Mouse (Mus musculus): ENCODE data around the gene Galk1. TPM values are rescaled to one million over a fixed set of nuclear protein-coding genes. Genes with fewer than 3 reads are reported as not detected.

Galk1 gene
- polyA plus RNA-seq, 1 experiment, result 238 TPM

- peak overlapping the region; percentile 29 for H3K4me3 ChIP-seq (replicated peaks)
- no peaks in the 10 kb centered on the region for H3K9me3 ChIP-seq
- H3K27me3 ChIP-seq (replicated peaks), result no peaks in the 10 kb centered on the region
- H3K4me1 ChIP-seq, result peaks cover 59% of the 10 kb centered on the region
- no peak for TF ChIP-seq GATA1 (IDR thresholded peaks at IDR 0.05; ENCODE audit: borderline replicate concordance, low read length)
- no peak for TF ChIP-seq FLI1 (IDR thresholded peaks at IDR 0.05; ENCODE audit: low read length)
- peaks cover 57% of the 10 kb centered on the region for H3K36me3 ChIP-seq (replicated peaks; ENCODE audit: low read length)
Observed at GRCm38 (mm10) chr11:116034584-116034983, 22.1 kb upstream of the Galk1 start.

- no peak for TF ChIP-seq GATA1 (IDR thresholded peaks at IDR 0.05; ENCODE audit: borderline replicate concordance, low read length)
- TF ChIP-seq FLI1 (IDR thresholded peaks at IDR 0.05; ENCODE audit: low read length), result no peak
- Histone ChIP-seq H3K9me3 (no peaks in the 10 kb centered on the region), H3K27me3 (replicated peaks) (no peaks in the 10 kb centered on the region), H3K4me3 (replicated peaks) (peak overlapping the region; percentile 92), H3K4me1 (peaks cover 65% of the 10 kb centered on the region), H3K36me3 (replicated peaks; ENCODE audit: low read length) (peaks cover 28% of the 10 kb centered on the region)
Observed at GRCm38 (mm10) chr11:116030898-116031845, 18.7 kb upstream of the Galk1 start.

DNA sequence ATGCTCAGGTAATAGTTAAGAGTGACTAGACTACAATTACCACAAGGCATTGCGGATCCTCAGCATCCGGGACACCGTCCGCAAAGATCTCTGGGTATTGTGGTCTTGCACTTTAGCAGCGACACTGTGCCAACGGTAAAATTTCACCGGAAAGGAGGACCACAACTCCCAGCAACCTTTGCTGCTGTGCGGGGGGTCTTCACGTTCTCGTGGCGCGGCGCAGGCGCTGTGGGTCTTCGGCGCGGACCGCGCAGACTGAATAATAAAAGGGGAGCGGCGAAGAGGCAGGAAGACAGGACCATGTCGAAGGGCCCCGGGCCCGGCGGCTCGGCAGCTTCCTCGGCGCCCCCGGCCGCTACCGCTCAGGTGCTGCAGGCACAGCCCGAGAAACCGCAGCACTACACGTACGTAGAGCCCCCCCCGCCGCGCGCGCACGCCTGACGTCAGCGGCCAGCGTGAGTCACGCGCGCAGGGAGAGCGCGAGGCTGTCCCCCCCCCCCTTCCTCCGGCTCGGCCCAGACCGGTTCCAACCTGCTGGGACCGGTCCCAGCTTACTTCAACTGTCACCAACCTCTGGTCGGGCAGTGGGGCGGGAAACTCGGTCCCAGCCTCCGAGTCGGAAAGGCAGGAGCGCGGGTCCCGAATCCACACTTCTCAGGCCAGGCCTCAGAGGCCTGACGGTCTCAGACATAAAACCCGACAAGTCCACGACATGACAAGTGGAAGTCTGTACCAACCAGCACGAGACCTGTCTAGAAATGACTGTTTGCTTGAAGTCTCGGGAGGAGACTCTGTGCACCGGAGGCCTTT lies 17.8 kb upstream of the Galk1 start, which contains the start of gene Unk:
TSS of gene Unk (plus strand) at position 235 of the 810 bp plus-strand sequence.
- TF ChIP-seq FLI1 (IDR thresholded peaks at IDR 0.05; ENCODE audit: low read length), result no peak
- TF ChIP-seq GATA1 (IDR thresholded peaks at IDR 0.05; ENCODE audit: borderline replicate concordance, low read length), result no peak
- Histone ChIP-seq H3K27me3 (replicated peaks) (no peaks in the 10 kb centered on the region), H3K4me1 (peaks cover 67% of the 10 kb centered on the region)

GRCm38 (mm10) chr11:116029086-116029865 lies 16.8 kb upstream of the Galk1 start:
- Histone ChIP-seq H3K36me3 (replicated peaks; ENCODE audit: low read length) (peaks cover 20% of the 10 kb centered on the region), H3K9me3 (no peaks in the 10 kb centered on the region), H3K4me3 (replicated peaks) (peak overlapping the region; percentile 92), H3K4me1 (peaks cover 63% of the 10 kb centered on the region), H3K27me3 (replicated peaks) (no peaks in the 10 kb centered on the region)
- TF ChIP-seq GATA1 (IDR thresholded peaks at IDR 0.05; ENCODE audit: borderline replicate concordance, low read length) (no peak), FLI1 (IDR thresholded peaks at IDR 0.05; ENCODE audit: low read length) (no peak)

More for the DNA sequence above, 17.8 kb upstream of the Galk1 start, which contains the start of gene Unk:
- Histone ChIP-seq H3K36me3 (replicated peaks; ENCODE audit: low read length) (peaks cover 28% of the 10 kb centered on the region), H3K4me3 (replicated peaks) (peak within 1 kb of the TSS; percentile 92), H3K9me3 (no peaks in the 10 kb centered on the region)

- H3K9me3 ChIP-seq, result no peaks in the 10 kb centered on the region
- H3K4me3 ChIP-seq (replicated peaks), result peak overlapping the region; percentile 72
- H3K4me1 ChIP-seq, result peaks cover 60% of the 10 kb centered on the region
- H3K36me3 ChIP-seq (replicated peaks; ENCODE audit: low read length), result peaks cover 18% of the 10 kb centered on the region
- no peak for TF ChIP-seq GATA1 (IDR thresholded peaks at IDR 0.05; ENCODE audit: borderline replicate concordance, low read length)
- TF ChIP-seq FLI1 (IDR thresholded peaks at IDR 0.05; ENCODE audit: low read length), result no peak
- no peaks in the 10 kb centered on the region for H3K27me3 ChIP-seq (replicated peaks)
Observed at GRCm38 (mm10) chr11:116028177-116028865, 15.8 kb upstream of the Galk1 start.

- Histone ChIP-seq H3K36me3 (replicated peaks; ENCODE audit: low read length) (peaks cover 14% of the 10 kb centered on the region), H3K9me3 (no peaks in the 10 kb centered on the region), H3K4me1 (peaks cover 55% of the 10 kb centered on the region), H3K27me3 (replicated peaks) (no peaks in the 10 kb centered on the region), H3K4me3 (replicated peaks) (peak within 1 kb of the TSS; percentile 87)
- no peak for TF ChIP-seq FLI1 (IDR thresholded peaks at IDR 0.05; ENCODE audit: low read length)
- no peak for TF ChIP-seq GATA1 (IDR thresholded peaks at IDR 0.05; ENCODE audit: borderline replicate concordance, low read length)
Observed at GRCm38 (mm10) chr11:116027756-116028155, 15.2 kb upstream of the Galk1 start, which contains the start of gene H3f3b. H3f3b (minus strand) TSS chr11:116027962.

DNA sequence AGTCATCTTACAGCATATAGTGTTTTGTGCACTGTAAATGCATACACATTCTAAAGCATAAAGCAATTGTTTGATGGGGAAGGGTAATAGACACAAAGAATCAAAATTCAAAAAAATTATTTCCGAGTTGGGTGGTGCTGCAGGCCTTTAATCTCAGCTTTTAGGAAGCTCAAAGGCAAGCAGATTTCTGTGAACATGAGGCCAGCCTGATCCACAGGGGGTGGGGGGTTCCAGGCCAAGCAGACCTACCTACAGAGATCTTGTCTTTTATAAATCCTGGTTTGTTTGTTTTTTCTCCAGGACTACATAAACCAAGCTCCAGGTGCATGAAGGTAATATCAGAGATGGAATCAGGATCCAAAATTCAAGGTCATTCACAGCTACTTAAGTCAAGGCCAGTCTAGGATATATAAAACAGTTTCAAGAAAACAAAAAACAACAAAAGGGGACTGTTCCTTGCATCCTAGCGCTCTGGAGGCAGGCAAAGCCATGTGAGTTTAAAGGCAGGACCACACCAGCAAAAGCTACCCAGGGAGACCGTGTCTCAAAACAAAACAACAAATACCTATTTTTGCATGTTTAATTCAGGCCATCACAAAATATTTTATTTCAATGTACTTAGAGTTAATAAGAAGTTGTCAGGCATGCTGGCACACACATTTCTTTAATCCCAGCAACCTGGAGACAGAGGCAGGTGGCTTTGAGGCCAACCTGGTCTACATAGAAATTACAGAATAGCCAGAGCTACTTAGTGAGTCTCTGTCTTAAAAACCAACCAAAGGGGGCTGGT lies 12.7 kb upstream of the Galk1 start:
- Histone ChIP-seq H3K36me3 (replicated peaks; ENCODE audit: low read length) (peaks cover 22% of the 10 kb centered on the region), H3K4me1 (peaks cover 44% of the 10 kb centered on the region), H3K27me3 (replicated peaks) (no peaks in the 10 kb centered on the region), H3K4me3 (replicated peaks) (peak overlapping the region; percentile 56), H3K9me3 (no peaks in the 10 kb centered on the region)
- TF ChIP-seq FLI1 (IDR thresholded peaks at IDR 0.05; ENCODE audit: low read length) (no peak), GATA1 (IDR thresholded peaks at IDR 0.05; ENCODE audit: borderline replicate concordance, low read length) (no peak)

GRCm38 (mm10) chr11:116024356-116024808 lies 11.9 kb upstream of the Galk1 start:
- H3K4me1 ChIP-seq, result peaks cover 44% of the 10 kb centered on the region
- H3K4me3 ChIP-seq (replicated peaks), result peak overlapping the region; percentile 94
- peaks cover 24% of the 10 kb centered on the region for H3K36me3 ChIP-seq (replicated peaks; ENCODE audit: low read length)
- TF ChIP-seq GATA1 (IDR thresholded peaks at IDR 0.05; ENCODE audit: borderline replicate concordance, low read length) (no peak), FLI1 (IDR thresholded peaks at IDR 0.05; ENCODE audit: low read length) (no peak)
- H3K27me3 ChIP-seq (replicated peaks), result no peaks in the 10 kb centered on the region
- no peaks in the 10 kb centered on the region for H3K9me3 ChIP-seq
